Mouse (Mus musculus): Measurements from ENCODE around the gene Utp11. TPM values are rescaled to one million over a fixed set of nuclear protein-coding genes. Genes with fewer than 3 reads are reported as not detected.
"Not testable (repeated sequence)": the region's sequence is repeated elsewhere in the genome, so short reads cannot be mapped to it uniquely, and the experiment has no call there.

Gene Utp11
- polyA plus RNA-seq (2016; fragmentation: Nextera tagmentation; extraction: Ambion mirVana), result 73.9 and 77.2 TPM in 2 replicates

- 1% methylated on average over 43 of the region's 43 CpGs for WGBS
- peak within 1 kb of the TSS; percentile 85 for H3K27ac ChIP-seq
- H3K4me1 ChIP-seq, result peaks cover 32% of the 10 kb centered on the region
- peaks cover 8% of the 10 kb centered on the region; the same call in 1 of the 2 replicates for H3K27me3 ChIP-seq (ENCODE audit: low read depth, poor library complexity, severe bottlenecking)
- H3K36me3 ChIP-seq, result peaks cover 18% of the 10 kb centered on the region
- peak; percentile 88 for DNase-seq (ENCODE audit: low spot score)
- H3K9me3 ChIP-seq (replicated peaks), result no peaks in the 10 kb centered on the region
- peak within 1 kb of the TSS; percentile 81 for H3K4me3 ChIP-seq
Observed at GRCm38 (mm10) chr4:124693135-124693894, at the start of gene Utp11. TSS of gene Utp11 (minus strand) at chr4:124693600.

DNA sequence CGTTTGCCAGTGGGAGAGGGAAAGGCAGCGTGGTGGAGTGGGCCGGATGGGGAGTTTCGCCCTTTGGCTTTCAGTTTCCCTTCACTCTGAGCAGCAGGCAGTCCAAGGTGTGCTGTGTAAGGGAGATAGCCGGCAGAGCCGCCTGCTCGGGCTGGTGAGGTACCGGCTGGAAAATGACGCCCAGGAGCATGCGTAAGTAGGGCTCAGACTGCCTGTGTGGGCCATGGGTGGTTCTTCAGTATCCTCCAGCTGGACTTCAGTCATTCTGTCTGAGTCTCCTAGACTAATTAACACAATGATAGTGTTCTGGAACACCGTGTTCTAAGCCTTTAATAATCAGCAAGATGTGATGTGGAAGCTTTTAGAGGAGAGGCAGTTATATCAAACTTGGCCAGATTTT, 49.4 kb upstream of the Utp11 start:
- WGBS, result 88% methylated on average over 11 of the region's 11 CpGs
- no peaks in the 10 kb centered on the region for H3K9me3 ChIP-seq (replicated peaks)
- no peak overlapping the region for H3K27ac ChIP-seq
- H3K4me3 ChIP-seq, result no peak overlapping the region
- DNase-seq (ENCODE audit: low spot score), result no peak
- H3K4me1 ChIP-seq, result peaks cover 13% of the 10 kb centered on the region
- H3K27me3 ChIP-seq (ENCODE audit: low read depth, poor library complexity, severe bottlenecking), result no peaks in the 10 kb centered on the region
- H3K36me3 ChIP-seq, result no peaks in the 10 kb centered on the region

GRCm38 (mm10) chr4:124741376-124742343, 48.3 kb upstream of the Utp11 start, which contains the start of gene Inpp5b:
TSS of gene Inpp5b (plus strand) at chr4:124741850.
- Histone ChIP-seq H3K4me3 (peak within 1 kb of the TSS; percentile 54), H3K4me1 (peaks cover 13% of the 10 kb centered on the region), H3K9me3 (replicated peaks) (no peaks in the 10 kb centered on the region), H3K36me3 (no peaks in the 10 kb centered on the region), H3K27me3 (ENCODE audit: low read depth, poor library complexity, severe bottlenecking) (no peaks in the 10 kb centered on the region), H3K27ac (peak within 1 kb of the TSS; percentile 69)
- peak; percentile 80 for DNase-seq (ENCODE audit: low spot score)
- WGBS, result 20% methylated on average over 25 of the region's 25 CpGs

GRCm38 (mm10) chr4:124738783-124739182, 45.4 kb upstream of the Utp11 start:
- no peak for DNase-seq (ENCODE audit: low spot score)
- 69% methylated on average over 1 of the region's 1 CpGs for WGBS
- Histone ChIP-seq H3K27me3 (ENCODE audit: low read depth, poor library complexity, severe bottlenecking) (no peaks in the 10 kb centered on the region), H3K27ac (no peak overlapping the region), H3K4me1 (peaks cover 13% of the 10 kb centered on the region), H3K4me3 (no peak overlapping the region), H3K36me3 (peaks cover 11% of the 10 kb centered on the region), H3K9me3 (replicated peaks) (no peaks in the 10 kb centered on the region)

GRCm38 (mm10) chr4:124738013-124738412, 44.6 kb upstream of the Utp11 start:
- 65% methylated on average over 4 of the region's 4 CpGs for WGBS
- Histone ChIP-seq H3K27me3 (ENCODE audit: low read depth, poor library complexity, severe bottlenecking) (no peaks in the 10 kb centered on the region), H3K9me3 (replicated peaks) (no peaks in the 10 kb centered on the region), H3K4me1 (peaks cover 13% of the 10 kb centered on the region), H3K27ac (no peak overlapping the region), H3K36me3 (peaks cover 19% of the 10 kb centered on the region), H3K4me3 (no peak overlapping the region)
- DNase-seq (ENCODE audit: low spot score), result no peak

DNA sequence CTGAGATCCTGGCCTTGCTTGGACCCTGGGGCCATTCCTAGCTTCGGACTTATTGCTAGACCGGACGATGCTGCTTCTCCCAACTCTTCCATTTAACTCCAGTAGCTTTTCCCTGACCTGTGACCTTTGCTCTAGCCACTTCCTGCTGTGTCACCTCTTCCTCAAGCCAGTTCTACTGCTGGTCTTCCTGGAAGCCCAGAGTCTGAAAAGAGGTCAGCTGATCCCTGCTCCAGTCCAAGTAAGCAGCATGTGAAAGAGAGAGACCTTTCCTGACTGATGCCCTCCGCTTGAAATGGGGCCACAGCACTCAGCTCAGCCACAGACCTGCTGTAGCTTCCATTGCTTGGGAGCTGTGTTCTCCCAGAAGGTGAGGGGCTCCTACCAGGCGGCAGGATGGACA, 44.1 kb upstream of the Utp11 start:
- Histone ChIP-seq H3K27me3 (ENCODE audit: low read depth, poor library complexity, severe bottlenecking) (no peaks in the 10 kb centered on the region), H3K36me3 (peaks cover 24% of the 10 kb centered on the region), H3K27ac (no peak overlapping the region), H3K9me3 (replicated peaks) (no peaks in the 10 kb centered on the region), H3K4me1 (peaks cover 13% of the 10 kb centered on the region), H3K4me3 (no peak overlapping the region)
- WGBS, result 77% methylated on average over 5 of the region's 5 CpGs
- DNase-seq (ENCODE audit: low spot score), result no peak

DNA sequence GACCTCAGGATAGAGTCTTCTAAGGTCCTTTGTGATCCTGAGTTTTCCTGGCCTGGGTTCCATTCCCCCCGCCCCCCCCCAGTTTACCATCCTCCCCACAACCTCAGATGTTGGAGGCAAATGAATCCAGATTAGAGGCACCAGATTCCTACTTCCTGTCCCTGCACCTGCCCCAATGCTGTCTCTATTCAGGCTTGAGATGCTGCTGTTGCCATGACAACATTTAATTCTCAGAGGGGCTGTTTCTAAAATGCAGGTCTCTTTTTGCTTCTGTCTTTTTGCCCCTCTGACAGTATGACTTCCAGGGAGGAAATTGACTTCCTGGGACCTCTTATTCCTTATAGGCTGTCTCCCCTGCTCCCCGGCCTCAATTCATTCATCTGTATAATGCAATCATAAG, 43.6 kb upstream of the Utp11 start:
- WGBS, result 73% methylated on average over 2 of the region's 2 CpGs
- H3K27ac ChIP-seq, result no peak overlapping the region
- no peaks in the 10 kb centered on the region for H3K27me3 ChIP-seq (ENCODE audit: low read depth, poor library complexity, severe bottlenecking)
- no peaks in the 10 kb centered on the region for H3K9me3 ChIP-seq (replicated peaks)
- peaks cover 8% of the 10 kb centered on the region for H3K4me1 ChIP-seq
- peaks cover 29% of the 10 kb centered on the region for H3K36me3 ChIP-seq
- no peak for DNase-seq (ENCODE audit: low spot score)
- H3K4me3 ChIP-seq, result no peak overlapping the region

- Histone ChIP-seq H3K36me3 (peaks cover 100% of the 10 kb centered on the region), H3K9me3 (replicated peaks) (no peaks in the 10 kb centered on the region)
- WGBS, result 93% methylated on average over 6 of the region's 6 CpGs
Observed at GRCm38 (mm10) chr4:124726121-124726520, 32.7 kb upstream of the Utp11 start.

GRCm38 (mm10) chr4:124719101-124719500, 25.7 kb upstream of the Utp11 start:
- DNase-seq (ENCODE audit: low spot score), result no peak
- H3K27ac ChIP-seq, result no peak overlapping the region
- H3K4me1 ChIP-seq, result peaks cover 14% of the 10 kb centered on the region
- H3K9me3 ChIP-seq (replicated peaks), result no peaks in the 10 kb centered on the region
- H3K27me3 ChIP-seq (ENCODE audit: low read depth, poor library complexity, severe bottlenecking), result no peaks in the 10 kb centered on the region
- WGBS, result 95% methylated on average over 4 of the region's 4 CpGs
- H3K36me3 ChIP-seq, result peaks cover 84% of the 10 kb centered on the region
- no peak overlapping the region for H3K4me3 ChIP-seq

More at GRCm38 (mm10) chr4:124726121-124726520, 32.7 kb upstream of the Utp11 start:
- H3K4me3 ChIP-seq, result no peak overlapping the region
- no peaks in the 10 kb centered on the region for H3K4me1 ChIP-seq
- no peaks in the 10 kb centered on the region for H3K27me3 ChIP-seq (ENCODE audit: low read depth, poor library complexity, severe bottlenecking)
- no peak overlapping the region for H3K27ac ChIP-seq
- no peak for DNase-seq (ENCODE audit: low spot score)

DNA sequence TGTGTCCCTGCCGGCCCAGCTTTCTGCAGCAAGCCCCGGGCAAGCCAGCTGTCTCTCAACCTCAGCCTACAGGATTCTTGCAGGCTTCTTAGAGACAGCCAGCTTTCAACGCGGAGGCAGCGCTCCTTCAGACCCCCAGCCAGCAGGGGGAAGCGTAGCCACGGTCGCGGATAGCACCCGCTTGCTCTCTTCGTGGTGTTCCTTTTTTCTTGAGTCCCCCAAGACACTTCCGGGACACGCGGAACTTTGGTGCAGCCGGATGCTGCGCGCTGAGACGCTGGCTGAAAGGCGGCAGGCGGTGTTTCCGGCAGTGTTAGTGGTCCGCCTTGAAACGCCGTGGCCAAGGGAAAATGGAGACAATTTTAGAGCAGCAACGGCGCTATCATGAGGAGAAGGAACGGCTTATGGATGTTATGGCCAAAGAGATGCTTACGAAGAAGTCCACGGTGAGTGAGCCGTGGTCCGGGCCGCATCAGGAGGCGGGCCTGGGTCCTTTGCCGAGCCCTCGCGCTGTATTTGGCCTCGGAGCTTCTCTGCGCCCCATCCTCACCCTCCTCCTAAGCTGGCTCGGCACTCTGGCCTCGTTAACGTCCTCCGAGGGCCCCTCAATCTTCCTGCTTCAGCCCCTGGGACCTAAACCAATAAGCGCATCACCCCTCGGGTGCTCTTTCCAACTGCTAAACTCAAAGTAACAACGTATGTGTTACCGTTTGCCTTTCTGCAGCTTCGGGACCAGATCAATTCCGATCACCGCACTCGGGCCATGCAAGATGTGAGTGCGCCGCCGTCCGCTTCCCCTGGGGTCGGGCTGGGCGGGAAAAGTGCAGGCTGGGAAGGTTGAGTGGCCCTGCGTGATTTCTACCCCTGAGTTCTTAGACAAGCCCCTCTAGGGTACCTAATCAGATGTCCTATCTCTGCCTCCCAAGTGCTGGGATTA, 21.4 kb upstream of the Utp11 start, which contains the start of gene Sf3a3:
Sf3a3 (plus strand) TSS at position 232 of the 937 bp plus-strand sequence.
- H3K4me3 ChIP-seq, result peak within 1 kb of the TSS; percentile 77
- peaks cover 28% of the 10 kb centered on the region for H3K4me1 ChIP-seq
- peak; percentile 97 for DNase-seq (ENCODE audit: low spot score)
- H3K27ac ChIP-seq, result peak within 1 kb of the TSS; percentile 90
- peaks cover 41% of the 10 kb centered on the region for H3K36me3 ChIP-seq
- no peaks in the 10 kb centered on the region for H3K9me3 ChIP-seq (replicated peaks)
- WGBS, result under 1% methylated on average over 57 of the region's 57 CpGs
- H3K27me3 ChIP-seq (ENCODE audit: low read depth, poor library complexity, severe bottlenecking), result no peaks in the 10 kb centered on the region

- not testable (repeated sequence) for H3K4me3 ChIP-seq; H3K27ac ChIP-seq; DNase-seq (ENCODE audit: low spot score); H3K9me3 ChIP-seq (replicated peaks); H3K27me3 ChIP-seq (ENCODE audit: low read depth, poor library complexity, severe bottlenecking)
- Histone ChIP-seq H3K36me3 (peaks cover 32% of the 10 kb centered on the region), H3K4me1 (peaks cover 38% of the 10 kb centered on the region)
- 74% methylated on average over 5 of the region's 5 CpGs for WGBS
Observed at GRCm38 (mm10) chr4:124713850-124714249, 20.4 kb upstream of the Utp11 start.

- H3K27ac ChIP-seq, result no peak overlapping the region
- no peaks in the 10 kb centered on the region for H3K9me3 ChIP-seq (replicated peaks)
- H3K4me1 ChIP-seq, result peaks cover 50% of the 10 kb centered on the region
- WGBS, result 88% methylated on average over 6 of the region's 6 CpGs
- no peak for DNase-seq (ENCODE audit: low spot score)
- peaks cover 24% of the 10 kb centered on the region for H3K36me3 ChIP-seq
- H3K4me3 ChIP-seq, result no peak overlapping the region
- no peaks in the 10 kb centered on the region for H3K27me3 ChIP-seq (ENCODE audit: low read depth, poor library complexity, severe bottlenecking)
Observed at GRCm38 (mm10) chr4:124712618-124713017, 19.2 kb upstream of the Utp11 start.

All from limb, embryonic 10.5 days (tissue).